Mouse (Mus musculus) intestine, postnatal 0 days (tissue): ENCODE measurements around the gene Ddah1. TPM values are rescaled to one million over a fixed set of nuclear protein-coding genes. Genes with fewer than 3 reads are reported as not detected.

Experiments
- ATAC-seq: fragments of 200-750 bp; cut with Nextera tagmentation; 2 replicates; pipeline ENCODE4 v1.8.0; 2017; ENCODE audit warnings: mild to moderate bottlenecking, moderate TSS enrichment, moderate library complexity
- H3K27ac ChIP-seq: fragments of 300-500 bp; sonication (generic); 2 replicates; pipeline ENCODE4 v1.5.1; 2014; ENCODE audit warnings: mild to moderate bottlenecking, low read depth, low read length, moderate library complexity
- H3K27me3 ChIP-seq: fragments of 300-500 bp; sonication (generic); replicated peaks from 2 replicates; pipeline ENCODE4 v1.6.1; 2014; ENCODE audit warnings: low read length, mixed read lengths; ENCODE audit not compliant: control insufficient read depth, insufficient read depth
- H3K36me3 ChIP-seq: fragments of 300-500 bp; sonication (generic); 2 replicates; pipeline ENCODE4 v1.6.1; 2014; ENCODE audit warnings: mild to moderate bottlenecking, moderate library complexity; ENCODE audit not compliant: control insufficient read depth, insufficient read depth
- H3K4me1 ChIP-seq: fragments of 300-500 bp; sonication (generic); replicated peaks from 2 replicates; pipeline ENCODE4 v1.6.1; 2014; ENCODE audit warnings: antibody characterized with exemption, low read length, mixed read lengths; ENCODE audit not compliant: control insufficient read depth, insufficient read depth
- H3K4me2 ChIP-seq: fragments of 300-500 bp; sonication (generic); replicated peaks from 2 replicates; pipeline ENCODE4 v1.6.1; 2014; ENCODE audit warnings: low read depth, mild to moderate bottlenecking, moderate library complexity
- H3K4me3 ChIP-seq: fragments of 300-500 bp; sonication (generic); 2 replicates; pipeline ENCODE4 v1.5.1; 2014; ENCODE audit warnings: low read depth, low read length
- H3K9ac ChIP-seq: fragments of 300-500 bp; sonication (generic); 2 replicates; pipeline ENCODE4 v1.6.1; 2014; ENCODE audit warnings: mild to moderate bottlenecking, low read depth, low read length
- H3K9me3 ChIP-seq: fragments of 300-500 bp; sonication (generic); 2 replicates; pipeline ENCODE4 v1.6.1; 2016; ENCODE audit warnings: mixed run types; ENCODE audit not compliant: control insufficient read depth
- CTCF ChIP-seq: sonication (generic); IDR thresholded peaks from 2 replicates; pipeline ENCODE4 v1.5.1; 2016; ENCODE audit warnings: low read depth, mild to moderate bottlenecking, control low read depth, antibody characterized with exemption, moderate library complexity
- WGBS: fragments of 180-500 bp; shearing (Covaris S2); extraction: QIAGEN DNeasy Blood & Tissue Kit; methylation state at CpG from one replicate; pipeline ENCODE4 v1.1.7; 2014; 5-methylcytosine and 5-hydroxymethylcytosine counted together
- polyA plus RNA-seq: library from polyadenylated mRNA; unstranded; fragments of >200 nt; fragmentation: Nextera tagmentation; extraction: Ambion mirVana; gene quantifications from 2 replicates; pipeline ENCODE4 v1.2.1, GENCODE M21; 2015

Gene Ddah1
- polyA plus RNA-seq, 1 experiment from 2014 or later: 25.9 TPM

GRCm38 (mm10) chr3:145780784-145781442 lies 22.4 kb downstream of the Ddah1 start:
- Histone ChIP-seq H3K4me2 (peak overlapping the region; percentile 56), H3K27me3 (no peaks in the 10 kb centered on the region), H3K27ac (no peak overlapping the region; the same call in 1 of the 2 replicates), H3K36me3 (no peaks in the 10 kb centered on the region), H3K4me1 (peaks cover 9% of the 10 kb centered on the region; the same call in 1 of the 2 replicates), H3K9me3 (no peaks in the 10 kb centered on the region), H3K4me3 (peak overlapping the region; percentile 7; the same call in 1 of the 2 replicates), H3K9ac (no peak overlapping the region)
- TF ChIP-seq CTCF: peak; percentile 17; the same call in 1 of the 2 replicates
- 39% methylated on average over 14 of the region's 14 CpGs for WGBS
- peak; percentile 80 for ATAC-seq

GRCm38 (mm10) chr3:145785244-145785643 lies 26.8 kb downstream of the Ddah1 start:
- Histone ChIP-seq H3K9ac (no peak overlapping the region), H3K9me3 (no peaks in the 10 kb centered on the region), H3K27ac (no peak overlapping the region), H3K4me1 (0 out of 2 replicates have a peak, but pooled peaks cover under 1% of the 10 kb centered on the region), H3K4me2 (no peak overlapping the region), H3K27me3 (no peaks in the 10 kb centered on the region), H3K36me3 (no peaks in the 10 kb centered on the region), H3K4me3 (no peak overlapping the region)
- no peak for ATAC-seq
- WGBS: 65% methylated on average over 7 of the region's 7 CpGs
- no peak for TF ChIP-seq CTCF

DNA sequence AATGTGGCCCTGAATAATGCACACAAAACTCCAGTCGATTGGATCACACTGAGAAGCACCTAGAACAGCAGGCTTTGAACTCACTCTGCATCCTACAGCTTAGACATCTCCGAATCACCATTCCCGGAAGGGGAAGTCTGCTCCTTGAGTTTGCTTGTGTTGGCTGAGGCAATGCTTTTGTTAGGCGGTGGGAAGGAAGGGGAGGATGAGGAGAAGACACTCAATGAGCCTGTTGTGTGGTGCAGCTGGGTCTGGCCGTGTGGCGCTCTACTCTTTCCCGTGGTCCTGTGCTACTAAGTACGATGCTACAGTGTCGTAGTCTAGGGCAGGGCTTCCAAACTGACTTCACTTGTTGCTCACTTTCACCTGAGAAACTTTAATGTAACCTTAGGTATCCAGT lies 28.8 kb downstream of the Ddah1 start:
- no peak for TF ChIP-seq CTCF
- Histone ChIP-seq H3K9ac (no peak overlapping the region), H3K27me3 (no peaks in the 10 kb centered on the region), H3K4me1 (0 out of 2 replicates have a peak, but pooled peaks cover 2% of the 10 kb centered on the region), H3K4me2 (no peak overlapping the region), H3K27ac (no peak overlapping the region), H3K36me3 (no peaks in the 10 kb centered on the region), H3K9me3 (no peaks in the 10 kb centered on the region), H3K4me3 (no peak overlapping the region)
- no peak for ATAC-seq
- WGBS: 83% methylated on average over 9 of the region's 9 CpGs

- H3K27me3 ChIP-seq: no peaks in the 10 kb centered on the region
- H3K4me3 ChIP-seq: no peak overlapping the region
- WGBS: 79% methylated on average over 7 of the region's 7 CpGs
- ATAC-seq: no peak
- no peak overlapping the region for H3K27ac ChIP-seq
- TF ChIP-seq CTCF: no peak
- H3K4me1 ChIP-seq: 0 out of 2 replicates have a peak, but pooled peaks cover 2% of the 10 kb centered on the region
- H3K9ac ChIP-seq: no peak overlapping the region
- H3K9me3 ChIP-seq: no peaks in the 10 kb centered on the region
- no peak overlapping the region for H3K4me2 ChIP-seq
- no peaks in the 10 kb centered on the region for H3K36me3 ChIP-seq
Measured at GRCm38 (mm10) chr3:145789114-145789513, 30.6 kb downstream of the Ddah1 start.

DNA sequence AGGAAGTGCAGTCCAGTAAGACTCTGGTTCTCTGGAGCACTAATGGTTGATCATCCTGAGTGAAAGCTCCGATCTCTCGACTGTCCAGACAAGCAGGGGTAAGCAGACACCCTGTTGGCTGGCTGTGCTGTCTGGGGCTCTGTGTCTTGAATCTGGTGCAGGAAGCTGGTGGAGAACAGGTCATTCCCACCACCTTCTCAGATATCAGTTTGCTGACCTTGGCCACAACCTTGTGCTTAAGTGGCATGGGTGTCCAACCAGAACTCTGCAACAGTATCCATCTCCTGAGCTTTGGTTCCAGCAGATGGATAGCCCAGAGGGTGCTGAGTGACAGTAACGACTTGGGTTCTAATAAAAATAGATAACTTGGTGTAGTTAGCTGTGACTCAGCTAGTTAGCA lies 31.8 kb downstream of the Ddah1 start:
- no peak for ATAC-seq
- Histone ChIP-seq H3K27ac (no peak overlapping the region), H3K9me3 (no peaks in the 10 kb centered on the region), H3K4me2 (no peak overlapping the region), H3K9ac (no peak overlapping the region), H3K4me3 (no peak overlapping the region), H3K4me1 (0 out of 2 replicates have a peak, but pooled peaks cover 2% of the 10 kb centered on the region), H3K27me3 (no peaks in the 10 kb centered on the region), H3K36me3 (no peaks in the 10 kb centered on the region)
- TF ChIP-seq CTCF: no peak
- WGBS: 59% methylated on average over 3 of the region's 3 CpGs

DNA sequence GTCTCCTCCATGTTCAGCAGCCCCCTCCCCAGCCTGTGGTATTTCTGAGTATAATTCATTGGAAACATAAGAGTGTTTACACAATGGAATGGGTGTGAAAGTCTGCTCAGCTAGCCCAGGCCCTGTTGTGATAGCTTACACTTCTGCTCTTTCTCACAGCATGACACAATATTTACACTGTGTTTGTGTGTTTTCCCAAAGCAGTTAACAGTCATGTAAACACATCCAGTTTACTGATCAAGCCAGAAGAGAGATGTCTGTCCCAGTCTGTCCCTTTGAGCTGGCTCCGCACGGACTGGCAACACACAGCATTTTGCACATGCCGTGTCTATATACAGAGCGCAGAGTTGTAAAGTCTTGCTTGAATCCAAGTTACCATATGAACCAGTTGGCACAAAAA lies 32.2 kb downstream of the Ddah1 start:
- no peaks in the 10 kb centered on the region for H3K36me3 ChIP-seq
- no peak overlapping the region for H3K4me2 ChIP-seq
- no peak for TF ChIP-seq CTCF
- H3K27ac ChIP-seq: no peak overlapping the region
- H3K9me3 ChIP-seq: no peaks in the 10 kb centered on the region
- 62% methylated on average over 4 of the region's 4 CpGs for WGBS
- H3K4me3 ChIP-seq: no peak overlapping the region
- 0 out of 2 replicates have a peak, but pooled peaks cover 2% of the 10 kb centered on the region for H3K4me1 ChIP-seq
- no peak overlapping the region for H3K9ac ChIP-seq
- no peaks in the 10 kb centered on the region for H3K27me3 ChIP-seq
- ATAC-seq: no peak
